ENCODE assay signal across 12 mouse cellular contexts in genomic region chr4:150748099-150749000, GRCm38 (mm10).
DNase-seq lines count a peak whose midpoint lies in the region; ATAC-seq and TF ChIP-seq lines count a peak whose summit lies in the region.
"Had no signal": no experiment of that assay in that cellular context is flagged by ENCODE, and none has a peak within 500 bp of the region (broad histone marks: within the 10 kb centered on the region; RNA-seq: fewer than 3 reads in every experiment).

No protein-coding gene starts in this region.

- no peak for ATAC-seq in lung, postnatal 0 days
- peak; percentile 77 for ATAC-seq in stomach, postnatal 0 days (ENCODE audit: low FRiP score, low TSS enrichment)
- ATAC-seq in forebrain, embryonic 13.5 days = no peak
- no peak for ATAC-seq in midbrain, embryonic 14.5 days (ENCODE audit: low FRiP score, low TSS enrichment)
- ATAC-seq: inflammation-experienced regulatory T-cells, adult 6 months; midbrain, embryonic 16.5 days had no signal

- WGBS in lung, postnatal 0 days = 48% methylated on average over 13 of the region's 13 CpGs
- WGBS in stomach, postnatal 0 days = 44% methylated on average over 13 of the region's 13 CpGs
- WGBS in forebrain, embryonic 13.5 days = 83% methylated on average over 13 of the region's 13 CpGs
- 78% methylated on average over 13 of the region's 13 CpGs for WGBS in midbrain, embryonic 14.5 days

- no peak for TF ChIP-seq CTCF in lung, postnatal 0 days (IDR thresholded peaks at IDR 0.05)
- TF ChIP-seq CTCF in stomach, postnatal 0 days (IDR thresholded peaks at IDR 0.05; ENCODE audit: low read depth) = no peak

- H3K9ac ChIP-seq in lung, postnatal 0 days (replicated peaks; ENCODE audit: low read depth) = no peak overlapping the region
- H3K9ac ChIP-seq in stomach, postnatal 0 days (ENCODE audit: low read length) = no peak overlapping the region
- no peak overlapping the region for H3K9ac ChIP-seq in forebrain, embryonic 13.5 days
- no peak overlapping the region for H3K9ac ChIP-seq in midbrain, embryonic 14.5 days (replicated peaks; ENCODE audit: low read length)

- H3K4me2 ChIP-seq in lung, postnatal 0 days (replicated peaks; ENCODE audit: low read depth, low read length) = no peak overlapping the region
- no peak overlapping the region for H3K4me2 ChIP-seq in stomach, postnatal 0 days (replicated peaks; ENCODE audit: low read depth)
- no peak overlapping the region for H3K4me2 ChIP-seq in forebrain, embryonic 13.5 days
- H3K4me2 ChIP-seq in midbrain, embryonic 14.5 days (ENCODE audit: low read length) = no peak overlapping the region

- no peak overlapping the region for H3K4me3 ChIP-seq in lung, postnatal 0 days (ENCODE audit: low read depth, low read length)
- no peak overlapping the region for H3K4me3 ChIP-seq in stomach, postnatal 0 days (ENCODE audit: low read depth, low read length)
- H3K4me3 ChIP-seq in forebrain, embryonic 13.5 days = no peak overlapping the region
- H3K4me3 ChIP-seq in midbrain, embryonic 14.5 days (replicated peaks; ENCODE audit: low read depth, low read length) = no peak overlapping the region

- peaks cover 9% of the 10 kb centered on the region; the same call in 1 of the 2 replicates for H3K4me1 ChIP-seq in lung, postnatal 0 days (ENCODE audit: insufficient read depth, low read depth, low read length)
- no peaks in the 10 kb centered on the region for H3K4me1 ChIP-seq in stomach, postnatal 0 days (replicated peaks; ENCODE audit: control insufficient read depth, insufficient read depth)
- H3K4me1 ChIP-seq in forebrain, embryonic 13.5 days = peaks cover 11% of the 10 kb centered on the region; the same call in 1 of the 2 replicates
- H3K4me1 ChIP-seq in midbrain, embryonic 14.5 days (ENCODE audit: control insufficient read depth, insufficient read depth, low read length) = 0 out of 2 replicates have a peak, but pooled peaks cover 3% of the 10 kb centered on the region

- no peak overlapping the region for H3K27ac ChIP-seq in lung, postnatal 0 days (ENCODE audit: low read length)
- H3K27ac ChIP-seq in stomach, postnatal 0 days (replicated peaks) = no peak overlapping the region; the same call in 1 of the 2 replicates
- no peak overlapping the region for H3K27ac ChIP-seq in forebrain, embryonic 13.5 days
- H3K27ac ChIP-seq in midbrain, embryonic 14.5 days (replicated peaks; ENCODE audit: low read depth, low read length) = no peak overlapping the region

- no peak for TF ChIP-seq EP300 in lung, postnatal 0 days (IDR thresholded peaks at IDR 0.05)
- no peak for TF ChIP-seq EP300 in stomach, postnatal 0 days (optimal IDR thresholded peaks at IDR 0.05)

- H3K36me3 ChIP-seq in lung, postnatal 0 days (ENCODE audit: insufficient read depth, low read length) = no peaks in the 10 kb centered on the region
- H3K36me3 ChIP-seq in stomach, postnatal 0 days (ENCODE audit: control insufficient read depth, insufficient read depth, low read length) = no peaks in the 10 kb centered on the region
- H3K36me3 ChIP-seq in forebrain, embryonic 13.5 days (ENCODE audit: poor library complexity, severe bottlenecking) = no peaks in the 10 kb centered on the region
- no peaks in the 10 kb centered on the region for H3K36me3 ChIP-seq in midbrain, embryonic 14.5 days (ENCODE audit: control insufficient read depth, insufficient read depth, low read length)

- H3K9me3 ChIP-seq in lung, postnatal 0 days (ENCODE audit: low read length) = no peaks in the 10 kb centered on the region
- H3K9me3 ChIP-seq in stomach, postnatal 0 days (ENCODE audit: control insufficient read depth, low read length) = no peaks in the 10 kb centered on the region
- H3K9me3 ChIP-seq in forebrain, embryonic 13.5 days (replicated peaks) = no peaks in the 10 kb centered on the region
- no peaks in the 10 kb centered on the region for H3K9me3 ChIP-seq in midbrain, embryonic 14.5 days (ENCODE audit: control insufficient read depth, low read length)

- H3K27me3 ChIP-seq in lung, postnatal 0 days (replicated peaks; ENCODE audit: insufficient read depth, low read length) = no peaks in the 10 kb centered on the region
- H3K27me3 ChIP-seq in stomach, postnatal 0 days (ENCODE audit: control insufficient read depth, insufficient read depth, low read length) = no peaks in the 10 kb centered on the region
- H3K27me3 ChIP-seq in forebrain, embryonic 13.5 days = no peaks in the 10 kb centered on the region
- no peaks in the 10 kb centered on the region for H3K27me3 ChIP-seq in midbrain, embryonic 14.5 days (ENCODE audit: control insufficient read depth, insufficient read depth, low read length)

- DNase-seq in heart, adult 11 months = peak; percentile 93
- no peak for DNase-seq in heart, adult 9 months (ENCODE audit: low spot score in 2 of 2)
- DNase-seq in lung, postnatal 0 days (ENCODE audit: low spot score) = peak; percentile 18
- no peak for DNase-seq in lung, postnatal 36 days
- peak; percentile 27 for DNase-seq in heart, postnatal 4 days
- peak; percentile 55 for DNase-seq in stomach, postnatal 0 days (ENCODE audit: low spot score)
- DNase-seq in midbrain, embryonic 14.5 days = no peak
- DNase-seq: gastrocnemius, postnatal 10 days; lung, adult 2 months had no signal

Comparison
In these comparisons a context has a peak if more than half of its experiments do, and no peak if none do; other contexts are left out.
1. DNase-seq: peak in heart, adult 11 months (single experiment), lung, postnatal 0 days (single experiment), heart, postnatal 4 days (single experiment) and stomach, postnatal 0 days (single experiment); none in heart, adult 9 months (0 of 2), lung, postnatal 36 days (single experiment) and midbrain, embryonic 14.5 days (single experiment).